Mouse (Mus musculus) forebrain, embryonic 12.5 days (tissue): ENCODE data around the gene Cox7a2l. TPM values are rescaled to one million over a fixed set of nuclear protein-coding genes. Genes with fewer than 3 reads are reported as not detected.

Source experiments
- ATAC-seq: fragments of 200-750 bp; cut with Nextera tagmentation; 2 replicates; pipeline ENCODE4 v1.8.0; 2017; ENCODE audit warnings: moderate TSS enrichment; ENCODE audit not compliant: low FRiP score
- H3K27ac ChIP-seq: fragments of 300-500 bp; sonication (generic); 2 replicates; pipeline ENCODE4 v1.5.1; 2016; ENCODE audit warnings: mild to moderate bottlenecking
- H3K27me3 ChIP-seq: fragments of 300-500 bp; sonication (generic); 2 replicates; pipeline ENCODE4 v1.6.1; 2016; ENCODE audit warnings: mild to moderate bottlenecking
- H3K36me3 ChIP-seq: fragments of 300-500 bp; sonication (generic); replicated peaks from 2 replicates; pipeline ENCODE4 v1.6.1; 2016; ENCODE audit warnings: mild to moderate bottlenecking
- H3K4me1 ChIP-seq: fragments of 300-500 bp; sonication (generic); 2 replicates; pipeline ENCODE4 v1.6.1; 2016
- H3K4me2 ChIP-seq: fragments of 300-500 bp; sonication (generic); 2 replicates; pipeline ENCODE4 v1.6.1; 2016; ENCODE audit warnings: mild to moderate bottlenecking, moderate library complexity
- H3K4me3 ChIP-seq: fragments of 300-500 bp; sonication (generic); replicated peaks from 2 replicates; pipeline ENCODE4 v1.5.1; 2016; ENCODE audit warnings: mild to moderate bottlenecking
- H3K9ac ChIP-seq: fragments of 300-500 bp; sonication (generic); 2 replicates; pipeline ENCODE4 v1.6.1; 2016; ENCODE audit warnings: mild to moderate bottlenecking
- H3K9me3 ChIP-seq: fragments of 300-500 bp; sonication (generic); 2 replicates; pipeline ENCODE4 v1.6.1; 2016
- WGBS: fragments of 180-500 bp; shearing (Covaris S2); methylation state at CpG from one replicate; pipeline ENCODE4 v1.1.7; 2016; 5-methylcytosine and 5-hydroxymethylcytosine counted together
- polyA plus RNA-seq: library from polyadenylated mRNA; unstranded; fragments of >200 nt; fragmentation: Nextera tagmentation; extraction: Ambion mirVana; gene quantifications from 2 replicates; pipeline ENCODE4 v1.2.1, GENCODE M21; 2016

Cox7a2l gene
- 140 TPM in 2 replicates for polyA plus RNA-seq

DNA sequence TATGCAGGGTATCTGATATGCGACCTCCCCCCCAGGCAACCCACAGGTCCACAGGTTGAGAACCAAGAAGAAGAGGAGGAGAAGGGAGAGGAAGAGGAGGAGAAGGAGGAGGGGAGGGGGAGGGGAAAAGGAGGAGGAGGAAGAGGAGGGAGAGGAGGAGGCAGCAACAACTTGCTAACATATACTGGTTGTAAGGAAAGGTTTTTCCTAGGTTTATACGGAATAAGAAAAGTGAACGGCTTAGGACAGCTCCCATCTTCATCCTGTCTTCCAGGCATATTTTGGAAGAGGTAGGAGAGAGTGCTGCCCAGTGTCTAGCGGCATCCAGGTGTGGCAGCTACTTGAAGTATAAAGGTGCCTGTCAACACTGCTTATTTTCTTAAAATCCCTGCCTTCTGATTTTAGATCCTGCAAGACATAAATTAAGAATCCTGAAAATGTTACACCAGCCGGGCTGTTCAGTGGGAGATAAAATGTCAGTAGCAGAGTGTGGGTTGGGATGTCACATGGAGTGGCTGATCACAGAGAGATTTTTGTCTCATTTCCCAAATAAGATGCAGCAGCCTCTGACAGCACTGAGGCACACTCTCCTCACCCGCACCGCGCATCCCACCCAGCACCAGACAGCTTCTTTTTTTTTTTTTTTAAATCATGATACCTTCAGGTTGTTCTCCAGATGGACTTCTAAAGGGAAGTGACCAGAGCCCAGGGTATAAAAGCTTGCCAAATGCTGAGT, at the start of gene Cox7a2l:
Gene Cox7a2l, minus strand, starts transcription at position 51 of the 736 bp plus-strand sequence.
- peaks cover 17% of the 10 kb centered on the region for H3K4me1 ChIP-seq
- no peak within 1 kb of the TSS for H3K9ac ChIP-seq
- H3K27me3 ChIP-seq: no peaks in the 10 kb centered on the region
- no peaks in the 10 kb centered on the region for H3K9me3 ChIP-seq
- no peaks in the 10 kb centered on the region for H3K36me3 ChIP-seq
- H3K27ac ChIP-seq: no peak within 1 kb of the TSS
- no peak for ATAC-seq
- WGBS: 94% methylated on average over 8 of the region's 8 CpGs
- no peak within 1 kb of the TSS for H3K4me2 ChIP-seq
- no peak within 1 kb of the TSS for H3K4me3 ChIP-seq

DNA sequence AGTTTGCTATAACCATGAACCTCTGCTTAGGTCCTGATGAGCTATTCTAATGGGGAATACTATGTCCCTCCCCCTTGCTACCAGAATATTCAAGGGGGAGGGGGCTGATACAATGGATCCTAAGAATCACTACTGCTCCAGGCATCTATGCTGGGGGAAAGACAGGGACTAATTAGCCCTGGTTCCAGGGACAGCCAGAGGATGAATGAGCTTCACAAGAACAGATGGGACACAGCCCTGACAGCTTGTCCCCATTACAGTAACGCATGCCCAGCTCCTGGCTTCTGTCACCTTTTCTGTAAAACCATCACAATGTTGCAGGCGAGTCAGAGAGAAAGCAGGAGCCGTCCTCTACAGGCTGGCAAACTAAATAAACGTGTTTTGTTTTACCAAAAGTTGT, 48.4 kb upstream of the Cox7a2l start:
- Histone ChIP-seq H3K9me3 (no peaks in the 10 kb centered on the region), H3K27ac (0 out of 2 replicates have a peak overlapping the region, but pooled peaks have one; percentile 46), H3K4me2 (no peak overlapping the region), H3K4me1 (0 out of 2 replicates have a peak, but pooled peaks cover 3% of the 10 kb centered on the region), H3K9ac (no peak overlapping the region), H3K4me3 (no peak overlapping the region), H3K27me3 (no peaks in the 10 kb centered on the region), H3K36me3 (no peaks in the 10 kb centered on the region)
- 58% methylated on average over 4 of the region's 4 CpGs for WGBS
- peak; percentile 73 for ATAC-seq

DNA sequence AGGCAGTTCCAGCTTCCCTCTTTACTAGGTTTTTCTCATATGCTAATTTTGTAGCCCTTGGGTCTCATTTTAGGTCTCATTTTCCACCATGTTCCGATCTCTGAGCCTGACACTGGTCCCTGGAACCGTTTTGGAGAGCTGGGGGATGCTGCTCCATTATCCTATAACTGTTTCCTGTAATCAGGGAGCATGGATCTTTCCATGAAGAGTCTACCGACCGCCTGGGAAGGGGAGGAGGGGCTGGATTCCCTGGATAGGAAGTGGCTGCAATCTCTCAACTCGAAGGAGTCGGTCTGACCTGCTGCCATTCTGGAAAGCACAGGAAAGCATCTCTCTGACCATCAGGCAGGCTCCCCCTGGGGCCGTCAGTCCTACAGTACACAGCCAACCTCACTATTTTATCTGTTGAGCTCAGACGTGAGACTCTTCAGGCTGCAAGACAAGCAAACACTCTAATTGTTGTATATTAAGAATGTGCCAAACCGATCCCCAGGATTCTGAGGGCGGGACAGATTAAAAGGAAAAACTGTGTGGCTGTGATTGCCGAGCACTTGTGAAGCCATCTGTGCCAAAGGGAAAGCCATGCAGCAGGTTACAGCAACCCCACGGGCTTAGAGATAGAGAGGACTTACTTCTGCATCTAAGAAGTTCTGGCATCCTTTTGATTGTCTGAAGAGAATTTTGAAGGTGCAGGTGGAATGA, 47.1 kb upstream of the Cox7a2l start:
- H3K27me3 ChIP-seq: no peaks in the 10 kb centered on the region
- no peak overlapping the region for H3K4me3 ChIP-seq
- no peaks in the 10 kb centered on the region for H3K9me3 ChIP-seq
- H3K27ac ChIP-seq: no peak overlapping the region
- no peak for ATAC-seq
- no peaks in the 10 kb centered on the region for H3K36me3 ChIP-seq
- H3K9ac ChIP-seq: no peak overlapping the region
- 74% methylated on average over 12 of the region's 12 CpGs for whole genome bisulfite sequencing
- H3K4me1 ChIP-seq: peaks cover 4% of the 10 kb centered on the region; the same call in 1 of the 2 replicates
- no peak overlapping the region for H3K4me2 ChIP-seq

DNA sequence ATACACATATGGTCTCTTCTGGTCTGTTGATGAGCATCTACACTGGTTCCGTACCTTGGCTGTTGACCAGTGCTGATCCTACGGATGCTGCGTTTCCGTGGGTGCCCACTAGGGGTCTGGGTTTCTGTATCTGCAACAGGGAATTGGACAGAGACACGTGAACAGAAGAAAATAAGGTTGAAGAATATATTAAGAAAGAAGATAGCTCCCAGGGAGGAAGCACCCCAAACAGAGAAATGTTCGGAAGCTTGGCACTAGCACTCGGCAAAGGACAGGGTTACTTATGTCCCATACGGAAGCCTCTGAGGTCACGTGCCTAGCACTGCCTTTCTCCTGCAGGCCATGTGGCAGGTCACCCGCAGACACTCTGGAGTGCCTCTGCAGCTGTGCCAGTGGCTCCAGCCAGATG, 46.6 kb upstream of the Cox7a2l start:
- H3K27me3 ChIP-seq: no peaks in the 10 kb centered on the region
- no peak overlapping the region for H3K4me3 ChIP-seq
- 54% methylated on average over 10 of the region's 10 CpGs for WGBS
- H3K36me3 ChIP-seq: no peaks in the 10 kb centered on the region
- no peak for ATAC-seq
- H3K4me2 ChIP-seq: peak overlapping the region; percentile 2; the same call in 1 of the 2 replicates
- peaks cover 8% of the 10 kb centered on the region; the same call in 1 of the 2 replicates for H3K4me1 ChIP-seq
- H3K27ac ChIP-seq: no peak overlapping the region
- H3K9ac ChIP-seq: no peak overlapping the region
- H3K9me3 ChIP-seq: no peaks in the 10 kb centered on the region

DNA sequence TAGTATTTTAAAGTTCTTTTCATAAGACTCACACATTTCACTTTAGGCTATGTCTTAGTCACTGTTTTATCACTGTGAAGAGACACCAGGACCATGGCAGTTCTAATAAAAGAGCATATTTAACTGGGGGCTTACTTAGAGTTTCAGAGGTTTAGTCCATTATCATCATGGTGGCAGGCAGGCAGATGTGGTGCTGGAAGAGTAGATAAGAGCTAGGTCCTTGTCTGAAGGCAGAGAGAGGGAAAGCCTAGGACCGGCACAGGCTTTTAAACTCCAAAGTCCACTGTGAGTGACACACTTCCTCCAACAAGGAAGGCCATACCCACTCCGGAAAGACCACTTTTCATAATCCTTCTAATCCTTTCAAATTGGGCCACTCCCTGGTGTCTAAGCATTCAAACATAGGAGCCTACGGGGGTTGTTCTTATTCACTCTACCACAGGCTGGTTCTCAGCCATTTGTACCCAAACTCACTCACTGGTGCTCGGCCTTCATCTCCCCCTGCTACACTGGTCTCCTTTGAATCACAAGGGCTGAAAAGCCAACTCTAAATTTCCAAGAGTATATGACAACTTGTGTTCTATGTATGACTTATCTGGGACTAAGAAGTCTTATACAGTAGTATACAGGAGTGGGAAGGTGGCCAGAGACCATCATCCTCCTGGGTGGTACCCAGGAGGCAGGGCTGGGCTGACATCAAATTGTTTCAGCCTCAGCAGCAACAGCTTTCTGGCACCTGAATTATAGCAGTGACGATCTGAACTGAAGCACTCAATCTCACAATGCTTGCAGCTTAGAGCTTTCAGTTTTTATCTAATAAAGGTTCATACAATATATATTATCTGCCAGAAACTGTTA, 45.3 kb upstream of the Cox7a2l start:
- no peak overlapping the region for H3K27ac ChIP-seq
- no peak overlapping the region for H3K4me3 ChIP-seq
- H3K36me3 ChIP-seq: no peaks in the 10 kb centered on the region
- H3K4me1 ChIP-seq: peaks cover 8% of the 10 kb centered on the region; the same call in 1 of the 2 replicates
- ATAC-seq: no peak
- no peak overlapping the region for H3K4me2 ChIP-seq
- no peaks in the 10 kb centered on the region for H3K27me3 ChIP-seq
- WGBS: 87% methylated on average over 5 of the region's 5 CpGs
- no peaks in the 10 kb centered on the region for H3K9me3 ChIP-seq
- H3K9ac ChIP-seq: no peak overlapping the region

DNA sequence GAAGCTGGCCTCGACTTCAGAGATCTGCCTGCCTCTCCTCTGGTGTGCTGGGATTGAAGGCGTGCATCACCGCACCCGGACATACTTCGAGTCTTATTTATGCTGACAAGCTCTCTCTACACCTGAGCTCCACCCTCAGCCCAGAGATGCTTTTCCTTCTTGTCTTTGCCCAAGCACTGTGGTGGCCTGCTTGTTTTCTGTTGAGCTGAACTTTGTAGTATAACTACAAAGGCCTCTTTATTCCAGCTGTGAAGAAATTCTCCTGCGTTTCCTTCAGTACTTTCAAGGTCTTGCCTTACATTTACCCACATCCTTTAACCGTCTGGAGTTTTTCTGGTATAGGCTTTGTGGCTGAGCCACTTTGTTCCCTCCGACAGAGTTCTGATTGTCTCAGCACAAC, 42.0 kb upstream of the Cox7a2l start:
- Histone ChIP-seq H3K27ac (0 out of 2 replicates have a peak overlapping the region, but pooled peaks have one; percentile 3), H3K36me3 (no peaks in the 10 kb centered on the region), H3K4me2 (no peak overlapping the region), H3K9ac (no peak overlapping the region), H3K9me3 (no peaks in the 10 kb centered on the region), H3K27me3 (no peaks in the 10 kb centered on the region), H3K4me3 (no peak overlapping the region), H3K4me1 (peaks cover 6% of the 10 kb centered on the region; the same call in 1 of the 2 replicates)
- 54% methylated on average over 8 of the region's 8 CpGs for WGBS
- no peak for ATAC-seq

DNA sequence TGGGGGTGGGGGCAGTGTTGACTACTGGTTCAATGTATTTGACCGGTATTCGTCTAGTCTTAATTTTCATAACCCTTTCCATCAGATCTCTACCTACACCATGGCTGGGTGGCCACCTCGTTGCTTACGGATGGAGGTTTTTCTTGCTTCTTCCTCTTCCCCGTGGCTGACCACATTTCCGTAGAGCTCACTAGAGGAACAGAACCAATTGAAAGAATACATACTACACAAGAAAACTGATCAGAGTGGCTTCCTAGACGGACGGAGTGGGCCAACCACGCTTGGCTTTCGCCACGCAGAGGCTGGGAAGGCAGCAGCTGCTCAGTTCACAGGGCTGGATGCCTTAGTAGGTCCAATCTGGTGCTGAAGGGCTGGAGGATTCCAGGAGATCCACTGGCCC, 38.7 kb upstream of the Cox7a2l start:
- no peaks in the 10 kb centered on the region for H3K36me3 ChIP-seq
- no peak overlapping the region for H3K27ac ChIP-seq
- ATAC-seq: no peak
- H3K27me3 ChIP-seq: no peaks in the 10 kb centered on the region
- no peaks in the 10 kb centered on the region for H3K9me3 ChIP-seq
- no peak overlapping the region for H3K4me3 ChIP-seq
- no peak overlapping the region for H3K9ac ChIP-seq
- no peak overlapping the region for H3K4me2 ChIP-seq
- 95% methylated on average over 11 of the region's 11 CpGs for WGBS
- H3K4me1 ChIP-seq: peaks cover 6% of the 10 kb centered on the region; the same call in 1 of the 2 replicates

DNA sequence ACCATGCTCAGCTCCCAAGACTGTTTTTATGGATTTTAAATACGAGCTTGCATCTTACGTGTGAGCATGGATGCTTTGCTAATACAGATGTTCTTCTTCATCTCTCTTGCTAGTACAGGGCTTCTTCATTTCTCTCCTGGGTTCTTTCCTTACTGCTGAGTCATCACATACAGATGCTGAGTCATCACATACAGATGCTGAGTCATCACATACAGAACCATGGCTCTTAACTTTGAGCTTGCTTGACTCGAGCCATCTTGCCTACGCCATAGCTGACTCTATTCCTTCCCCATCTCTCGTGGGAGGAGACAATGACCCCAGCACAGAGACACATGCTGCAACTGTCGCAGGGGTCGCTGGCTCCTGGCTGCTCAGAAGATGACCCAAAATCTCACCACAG, 37.9 kb upstream of the Cox7a2l start:
- H3K27me3 ChIP-seq: no peaks in the 10 kb centered on the region
- WGBS: 93% methylated on average over 7 of the region's 7 CpGs
- no peak for ATAC-seq

DNA sequence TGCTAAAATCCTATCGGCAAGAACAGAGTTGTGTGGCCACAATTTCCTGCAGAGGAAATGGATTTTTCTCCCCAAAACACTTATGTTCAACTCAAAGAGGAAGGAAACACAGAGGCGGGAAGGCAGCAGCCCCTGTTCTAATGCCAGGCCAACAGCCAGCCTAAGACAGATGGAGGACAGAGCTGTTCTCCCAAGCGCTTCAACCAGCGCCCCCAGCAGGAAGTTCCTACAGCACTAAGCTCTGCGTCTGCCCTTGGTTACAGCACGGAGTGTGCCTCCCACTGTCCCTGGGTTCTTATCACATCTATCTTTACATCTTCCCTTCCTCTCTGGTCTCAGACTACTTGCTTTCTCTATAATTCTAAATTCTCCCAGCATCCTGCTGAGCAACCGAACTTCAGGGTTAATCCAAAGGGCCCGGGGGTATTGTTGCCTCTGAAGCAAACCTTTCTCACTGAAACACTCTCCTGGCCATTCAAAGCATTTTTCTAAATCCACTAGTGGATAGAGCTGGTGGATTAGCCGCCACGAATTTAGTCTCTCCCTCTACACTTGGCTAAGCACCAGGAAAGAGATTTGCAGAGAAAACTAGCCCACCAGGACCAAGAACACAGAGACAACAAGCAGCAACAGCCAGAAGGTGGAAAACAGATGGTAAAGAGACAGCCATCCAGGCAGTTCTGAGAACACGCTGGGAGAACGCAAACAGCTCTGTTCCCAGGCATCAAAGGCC, 31.5 kb upstream of the Cox7a2l start:
- peaks cover 35% of the 10 kb centered on the region for H3K4me1 ChIP-seq
- no peaks in the 10 kb centered on the region for H3K36me3 ChIP-seq
- ATAC-seq: 0 out of 2 replicates have a peak, but pooled peaks have one; percentile 55
- no peak overlapping the region for H3K4me3 ChIP-seq
- 20% methylated on average over 12 of the region's 12 CpGs for WGBS
- H3K9me3 ChIP-seq: no peaks in the 10 kb centered on the region
- 0 out of 2 replicates have a peak overlapping the region, but pooled peaks have one; percentile 9 for H3K27ac ChIP-seq
- H3K27me3 ChIP-seq: peaks cover 49% of the 10 kb centered on the region
- H3K9ac ChIP-seq: no peak overlapping the region
- H3K4me2 ChIP-seq: no peak overlapping the region

More for the DNA sequence above, 37.9 kb upstream of the Cox7a2l start:
- H3K36me3 ChIP-seq: no peaks in the 10 kb centered on the region
- H3K4me3 ChIP-seq: no peak overlapping the region
- no peak overlapping the region for H3K27ac ChIP-seq
- H3K4me2 ChIP-seq: no peak overlapping the region
- no peak overlapping the region for H3K9ac ChIP-seq
- no peaks in the 10 kb centered on the region for H3K9me3 ChIP-seq
- peaks cover 6% of the 10 kb centered on the region; the same call in 1 of the 2 replicates for H3K4me1 ChIP-seq

DNA sequence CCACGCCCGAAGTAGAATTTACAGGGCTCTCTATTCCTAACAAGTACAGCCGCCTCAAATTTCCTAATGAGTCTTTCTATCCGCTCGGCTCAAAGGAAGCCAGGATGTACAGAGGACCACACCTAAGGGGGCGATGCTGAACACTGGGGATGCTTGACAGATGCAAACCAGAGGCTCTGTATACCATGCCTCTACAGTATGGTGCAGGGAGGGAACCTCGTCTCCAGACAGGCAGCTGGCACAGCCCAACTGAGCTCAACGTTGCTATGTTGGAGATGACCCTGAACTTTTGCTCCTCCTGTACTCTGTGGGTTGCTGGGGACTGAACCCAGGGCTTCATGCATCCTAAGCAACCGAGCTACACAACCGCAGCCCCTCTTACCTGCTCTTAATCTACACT, 30.0 kb upstream of the Cox7a2l start:
- Histone ChIP-seq H3K27me3 (peaks cover 49% of the 10 kb centered on the region), H3K9me3 (no peaks in the 10 kb centered on the region), H3K4me1 (peaks cover 35% of the 10 kb centered on the region), H3K4me3 (no peak overlapping the region), H3K9ac (no peak overlapping the region), H3K27ac (no peak overlapping the region), H3K4me2 (no peak overlapping the region), H3K36me3 (no peaks in the 10 kb centered on the region)
- WGBS: 35% methylated on average over 10 of the region's 10 CpGs
- ATAC-seq: no peak
